18 mouse cellular contexts compared by ENCODE assay signal in genomic region chr19:41617102-41617501, GRCm38 (mm10).
"Had no signal": no experiment of that assay in that cellular context is flagged by ENCODE, and none has a peak within 500 bp of the region (broad histone marks: within the 10 kb centered on the region; RNA-seq: fewer than 3 reads in every experiment).

No protein-coding gene starts in this region.

- H3K36me3 ChIP-seq: lung, embryonic 15.5 days; midbrain, embryonic 10.5 days; midbrain, embryonic 13.5 days had no signal

- H3K9ac ChIP-seq: liver, embryonic 14.5 days; lung, embryonic 15.5 days; midbrain, embryonic 13.5 days; neural tube, embryonic 13.5 days had no signal

- H3K9me3 ChIP-seq: lung, embryonic 15.5 days; megakaryocyte, embryonic 14.5 days; midbrain, embryonic 10.5 days; midbrain, embryonic 13.5 days; neural tube, embryonic 13.5 days had no signal

- H3K27me3 ChIP-seq: lung, embryonic 15.5 days; neural tube, embryonic 13.5 days had no signal

- ATAC-seq: midbrain, embryonic 13.5 days; midbrain, embryonic 16.5 days had no signal

- DNase-seq: kidney, adult 18-20 months; kidney, adult 9 months; kidney, postnatal 14 days; kidney, postnatal 4 days; lung, adult 18-20 months; lung, postnatal 10 days; lung, postnatal 36 days; spleen, adult 18-20 months; thymus, adult 18-20 months; thymus, postnatal 36 days had no signal

- H3K27ac ChIP-seq: liver, embryonic 14.5 days; lung, embryonic 15.5 days; midbrain, embryonic 13.5 days had no signal

- H3K4me3 ChIP-seq: lung, embryonic 15.5 days; megakaryocyte, embryonic 14.5 days; midbrain, embryonic 10.5 days; midbrain, embryonic 13.5 days; myocyte; neural tube, embryonic 13.5 days had no signal

- H3K4me2 ChIP-seq: lung, embryonic 15.5 days; midbrain, embryonic 13.5 days; neural tube, embryonic 13.5 days had no signal
